Mouse (Mus musculus) hindbrain, embryonic 14.5 days (tissue): Measurements from ENCODE around the gene Rab7b. TPM values are rescaled to one million over a fixed set of nuclear protein-coding genes. Genes with fewer than 3 reads are reported as not detected.
A peak's percentile ranks its signal among the peaks of the same experiment; 100 is the strongest.

Experiments
- ATAC-seq: fragments of 200-750 bp; cut with Nextera tagmentation; 2 replicates; pipeline ENCODE4 v1.8.0; 2017; ENCODE audit warnings: moderate number of reproducible peaks, mild to moderate bottlenecking, moderate TSS enrichment, moderate library complexity; ENCODE audit not compliant: low FRiP score
- DNase-seq: peaks from one replicate; pipeline ENCODE4 v3.0.0-alpha.2; 2015; ENCODE audit warnings: low spot score
- H3K27ac ChIP-seq: fragments of 300-500 bp; sonication (generic); 2 replicates; pipeline ENCODE4 v1.5.1; 2014; ENCODE audit warnings: mild to moderate bottlenecking, moderate library complexity
- H3K27me3 ChIP-seq: fragments of 300-500 bp; sonication (generic); 2 replicates; pipeline ENCODE4 v1.6.1; 2014; ENCODE audit warnings: mild to moderate bottlenecking, low read length, mixed read lengths; ENCODE audit not compliant: control insufficient read depth, insufficient read depth
- H3K36me3 ChIP-seq: fragments of 300-500 bp; sonication (generic); replicated peaks from 2 replicates; pipeline ENCODE4 v1.6.1; 2014; ENCODE audit not compliant: control insufficient read depth, insufficient read depth
- H3K4me1 ChIP-seq: fragments of 300-500 bp; sonication (generic); replicated peaks from 2 replicates; pipeline ENCODE4 v1.6.1; 2014; ENCODE audit warnings: antibody characterized with exemption, low read length, mixed read lengths; ENCODE audit not compliant: control insufficient read depth, insufficient read depth
- H3K4me2 ChIP-seq: fragments of 300-500 bp; sonication (generic); replicated peaks from 2 replicates; pipeline ENCODE4 v1.6.1; 2014; ENCODE audit warnings: mild to moderate bottlenecking, moderate library complexity
- H3K4me3 ChIP-seq: fragments of 300-500 bp; sonication (generic); replicated peaks from 2 replicates; pipeline ENCODE4 v1.5.1; 2014; ENCODE audit warnings: mild to moderate bottlenecking, low read length
- H3K9ac ChIP-seq: fragments of 300-500 bp; sonication (generic); 2 replicates; pipeline ENCODE4 v1.6.1; 2014
- H3K9me3 ChIP-seq: fragments of 300-500 bp; sonication (generic); 2 replicates; pipeline ENCODE4 v1.6.1; 2016; ENCODE audit warnings: low read length; ENCODE audit not compliant: control insufficient read depth
- WGBS: fragments of 180-500 bp; shearing (Covaris S2); extraction: QIAGEN DNeasy Blood & Tissue Kit; methylation state at CpG from one replicate; pipeline ENCODE4 v1.1.7; 2014; 5-methylcytosine and 5-hydroxymethylcytosine counted together
- polyA plus RNA-seq: library from polyadenylated mRNA; unstranded; fragments of >200 nt; fragmentation: Nextera tagmentation; extraction: Ambion mirVana; gene quantifications from 2 replicates; pipeline ENCODE4 v1.2.1, GENCODE M21; 2014

Gene Rab7b
- polyA plus RNA-seq, 1 experiment from 2014 or later = 1.1 TPM

DNA sequence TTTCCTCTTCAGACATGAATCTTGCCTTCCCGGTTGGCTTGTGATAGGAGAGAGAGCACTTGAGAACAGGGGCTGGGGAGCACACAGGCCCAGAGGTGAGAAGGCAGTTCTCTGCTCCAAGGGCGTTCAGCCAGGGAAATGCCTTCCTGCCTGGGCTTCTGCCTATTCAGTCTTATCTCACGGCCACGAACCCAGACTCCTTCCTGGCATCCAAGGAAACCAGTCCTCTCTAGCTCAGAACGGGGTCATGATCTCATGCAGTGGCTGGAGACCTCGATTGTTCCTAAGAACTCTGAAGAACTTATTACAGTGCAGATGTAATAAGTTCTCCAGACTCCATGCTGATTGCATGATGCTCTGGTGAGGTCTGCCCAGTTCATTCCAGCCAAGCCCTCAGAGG, 38.1 kb downstream of the Rab7b start:
- Histone ChIP-seq H3K27ac (no peak overlapping the region), H3K4me3 (no peak overlapping the region), H3K27me3 (no peaks in the 10 kb centered on the region), H3K9me3 (no peaks in the 10 kb centered on the region), H3K4me2 (no peak overlapping the region), H3K36me3 (no peaks in the 10 kb centered on the region), H3K9ac (no peak overlapping the region), H3K4me1 (no peaks in the 10 kb centered on the region)
- ATAC-seq (no peak), DNase-seq (no peak)
- WGBS = 72% methylated on average over 6 of the region's 6 CpGs

DNA sequence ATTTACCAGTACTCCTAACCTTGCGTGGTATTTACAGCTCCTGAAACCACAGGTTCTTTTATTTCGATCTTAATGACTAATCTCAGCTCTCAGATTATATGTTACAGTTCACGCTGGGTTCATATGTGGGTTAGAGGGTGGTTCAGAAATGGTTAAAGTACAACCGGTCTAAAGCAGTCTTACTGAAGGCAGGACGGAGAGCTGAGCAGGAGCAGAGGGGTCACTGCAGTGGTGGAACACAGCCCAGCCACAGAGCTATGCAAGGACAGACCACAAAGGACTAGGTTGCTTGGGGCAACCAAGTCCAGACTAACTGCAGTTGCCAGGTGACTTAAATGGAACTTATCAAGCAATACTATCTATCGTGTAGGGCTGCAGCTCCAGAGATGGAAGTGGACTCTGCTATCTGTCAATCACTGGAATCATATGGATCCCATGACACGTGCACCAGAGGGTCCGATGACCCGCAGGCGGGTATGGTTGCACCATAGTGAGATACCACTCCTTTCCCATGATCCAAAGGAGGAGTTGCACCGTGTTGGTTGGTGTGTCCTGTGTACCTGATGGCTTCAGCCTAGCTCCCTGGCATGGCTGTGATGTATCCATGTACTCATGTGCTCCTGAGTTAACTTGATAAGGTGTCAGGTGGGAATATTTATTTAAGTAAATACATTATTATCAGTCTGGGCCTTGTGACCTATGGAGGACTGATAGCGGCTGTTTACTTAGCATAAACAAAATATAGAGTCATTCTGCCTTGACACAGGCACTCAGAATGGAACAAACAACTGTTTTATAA, 42.3 kb downstream of the Rab7b start:
- no peak for ATAC-seq
- 83% methylated on average over 12 of the region's 12 CpGs for WGBS
- no peak overlapping the region for H3K27ac ChIP-seq

DNA sequence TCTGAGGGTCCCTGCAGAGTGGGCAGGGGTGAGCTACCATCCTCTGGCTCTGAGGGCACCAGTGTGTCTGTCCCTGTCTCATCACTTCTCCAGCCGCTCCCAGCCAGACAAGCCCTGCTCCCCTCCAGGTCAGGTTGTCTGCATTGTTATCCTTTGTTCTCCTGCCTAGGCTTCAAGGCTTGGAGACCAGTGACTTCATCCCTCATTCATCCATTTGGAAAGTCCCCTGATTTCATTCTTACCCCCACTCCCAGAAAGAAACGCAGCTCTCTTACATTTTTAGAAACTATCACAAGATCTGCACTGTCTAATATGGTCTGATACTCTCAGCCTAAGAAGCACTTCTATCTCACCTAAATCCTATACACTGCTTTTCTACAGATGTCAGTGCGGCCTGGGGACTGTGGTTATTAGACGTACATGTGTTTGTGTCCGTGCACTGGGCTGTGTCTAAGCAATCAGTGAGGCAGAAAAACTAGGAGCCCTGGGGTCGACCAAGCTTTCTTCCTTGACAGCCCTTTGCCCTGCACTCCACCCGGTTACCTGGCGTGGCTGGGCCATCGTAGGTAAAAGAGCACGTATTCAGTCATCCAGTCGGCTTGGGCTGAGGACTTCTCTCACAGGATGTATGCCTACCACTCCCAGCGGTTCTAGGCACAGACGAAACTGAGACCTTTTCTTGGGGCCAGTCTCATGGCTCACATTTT, 45.1 kb downstream of the Rab7b start:
- ATAC-seq (no peak), DNase-seq (no peak)
- Histone ChIP-seq H3K4me2 (no peak overlapping the region), H3K9ac (no peak overlapping the region), H3K4me3 (no peak overlapping the region), H3K27ac (no peak overlapping the region), H3K9me3 (no peaks in the 10 kb centered on the region), H3K27me3 (no peaks in the 10 kb centered on the region), H3K4me1 (no peaks in the 10 kb centered on the region), H3K36me3 (no peaks in the 10 kb centered on the region)
- WGBS = 42% methylated on average over 13 of the region's 13 CpGs

More for the DNA sequence above, 42.3 kb downstream of the Rab7b start:
- Histone ChIP-seq H3K4me3 (no peak overlapping the region), H3K36me3 (no peaks in the 10 kb centered on the region), H3K4me1 (no peaks in the 10 kb centered on the region), H3K9me3 (no peaks in the 10 kb centered on the region), H3K4me2 (no peak overlapping the region), H3K9ac (no peak overlapping the region), H3K27me3 (no peaks in the 10 kb centered on the region)
- no peak for DNase-seq

DNA sequence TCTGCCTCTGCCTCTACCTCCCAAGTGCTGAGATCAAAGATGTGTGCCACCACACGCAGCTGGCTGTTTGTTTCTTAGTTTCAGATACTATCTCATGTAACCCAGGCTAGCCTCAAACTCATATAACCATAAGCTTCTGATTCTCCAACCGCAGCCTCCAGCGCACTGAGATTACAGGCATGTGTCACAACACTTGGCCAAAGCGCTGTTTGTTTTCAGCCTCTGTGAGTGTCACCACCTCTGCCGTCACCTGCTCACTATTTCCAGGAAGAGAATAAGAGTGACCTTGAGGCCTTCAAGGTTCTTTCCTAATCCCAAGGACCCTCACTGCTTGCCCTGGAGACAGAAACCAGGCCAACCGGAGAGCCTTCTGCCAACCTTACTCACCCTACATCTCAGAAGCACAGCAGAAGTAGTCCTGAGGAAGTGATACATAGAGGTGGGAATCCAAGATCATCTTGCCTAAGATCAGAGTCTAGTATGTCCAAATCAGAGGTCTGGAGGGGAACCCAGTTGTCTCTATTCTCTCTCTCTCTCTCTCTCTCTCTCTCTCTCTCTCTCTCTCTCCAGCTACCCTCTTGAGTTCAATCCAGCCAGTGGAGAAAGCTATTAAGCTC, 46.3 kb downstream of the Rab7b start:
- no peaks in the 10 kb centered on the region for H3K4me1 ChIP-seq
- no peak for DNase-seq
- 96% methylated on average over 6 of the region's 6 CpGs for WGBS
- H3K4me3 ChIP-seq = no peak overlapping the region
- H3K4me2 ChIP-seq = no peak overlapping the region
- no peaks in the 10 kb centered on the region for H3K27me3 ChIP-seq
- H3K9me3 ChIP-seq = no peaks in the 10 kb centered on the region
- no peak overlapping the region for H3K9ac ChIP-seq
- no peaks in the 10 kb centered on the region for H3K36me3 ChIP-seq
- H3K27ac ChIP-seq = no peak overlapping the region
- no peak for ATAC-seq

DNA sequence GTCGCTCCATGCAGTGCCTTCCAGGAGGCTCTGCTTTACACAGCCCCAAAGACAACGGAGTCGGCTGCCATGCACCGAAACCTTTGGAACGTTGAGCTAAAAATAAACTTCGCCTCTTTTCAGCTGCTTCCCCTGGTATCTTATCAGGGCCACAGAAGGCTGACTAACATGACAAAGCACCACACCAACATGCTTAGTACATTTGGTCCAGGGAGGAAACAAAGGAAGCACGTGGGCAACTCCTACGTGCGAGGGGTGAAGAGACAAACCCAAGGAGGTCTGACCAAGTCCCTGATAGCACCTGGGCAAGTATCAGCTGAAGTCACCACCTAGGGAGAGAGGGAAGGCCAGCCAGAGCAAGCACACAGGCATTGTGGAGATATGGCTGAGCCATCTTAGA, 48.0 kb downstream of the Rab7b start:
- Histone ChIP-seq H3K9me3 (no peaks in the 10 kb centered on the region), H3K36me3 (no peaks in the 10 kb centered on the region), H3K27me3 (no peaks in the 10 kb centered on the region), H3K4me3 (no peak overlapping the region), H3K27ac (no peak overlapping the region), H3K9ac (no peak overlapping the region), H3K4me1 (no peaks in the 10 kb centered on the region), H3K4me2 (no peak overlapping the region)
- ATAC-seq = no peak
- WGBS = 95% methylated on average over 9 of the region's 9 CpGs
- DNase-seq = no peak

DNA sequence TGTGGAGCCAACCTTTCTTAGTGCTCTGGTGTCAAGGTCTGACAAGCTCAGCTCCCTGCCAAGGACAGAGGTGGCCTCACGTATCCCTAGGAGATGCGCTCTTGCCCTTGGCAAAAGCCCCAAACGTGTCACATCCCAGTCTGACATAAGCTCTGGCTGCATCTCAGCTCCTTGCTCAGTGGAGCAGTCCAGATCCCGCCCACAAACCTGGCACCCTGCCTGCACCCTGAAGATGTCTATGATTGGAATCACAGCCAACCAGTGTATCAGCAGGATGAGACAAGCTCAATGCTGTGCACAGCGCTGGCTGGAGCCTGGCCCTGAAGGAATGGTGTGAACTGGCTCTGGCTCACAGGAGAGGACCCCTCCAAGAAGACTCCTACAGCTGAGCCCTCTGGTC, 48.8 kb downstream of the Rab7b start:
- Histone ChIP-seq H3K27ac (no peak overlapping the region), H3K9me3 (no peaks in the 10 kb centered on the region), H3K4me2 (no peak overlapping the region), H3K36me3 (no peaks in the 10 kb centered on the region), H3K27me3 (no peaks in the 10 kb centered on the region), H3K4me1 (no peaks in the 10 kb centered on the region), H3K9ac (no peak overlapping the region), H3K4me3 (no peak overlapping the region)
- ATAC-seq = peak; percentile 73; the same call in 1 of the 2 replicates
- peak; percentile 56 for DNase-seq
- 61% methylated on average over 5 of the region's 5 CpGs for WGBS

DNA sequence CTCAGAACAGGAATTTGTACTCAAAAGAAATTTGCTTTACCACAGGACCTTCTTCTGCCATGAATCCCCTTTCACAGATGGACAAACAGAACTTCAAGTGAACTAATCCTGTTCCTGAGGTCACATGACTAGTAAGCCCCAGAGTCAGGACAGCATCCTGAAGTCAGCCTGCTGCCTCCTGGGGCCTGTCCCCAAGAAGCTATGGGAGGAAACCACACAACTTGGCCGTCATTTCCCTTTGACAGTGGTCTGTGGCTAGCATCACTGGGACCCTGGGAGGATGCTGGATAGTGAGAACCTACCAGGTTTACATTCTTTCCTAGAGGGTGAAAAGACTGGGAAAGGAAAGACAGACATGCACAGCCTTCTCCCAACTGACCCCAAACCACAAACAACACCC, 50.3 kb downstream of the Rab7b start:
- Histone ChIP-seq H3K36me3 (no peaks in the 10 kb centered on the region), H3K27me3 (no peaks in the 10 kb centered on the region), H3K9me3 (no peaks in the 10 kb centered on the region), H3K4me3 (no peak overlapping the region), H3K9ac (no peak overlapping the region), H3K27ac (no peak overlapping the region), H3K4me1 (no peaks in the 10 kb centered on the region), H3K4me2 (no peak overlapping the region)
- no peak for ATAC-seq
- 75% methylated on average over 1 of the region's 1 CpGs for WGBS
- DNase-seq = no peak

DNA sequence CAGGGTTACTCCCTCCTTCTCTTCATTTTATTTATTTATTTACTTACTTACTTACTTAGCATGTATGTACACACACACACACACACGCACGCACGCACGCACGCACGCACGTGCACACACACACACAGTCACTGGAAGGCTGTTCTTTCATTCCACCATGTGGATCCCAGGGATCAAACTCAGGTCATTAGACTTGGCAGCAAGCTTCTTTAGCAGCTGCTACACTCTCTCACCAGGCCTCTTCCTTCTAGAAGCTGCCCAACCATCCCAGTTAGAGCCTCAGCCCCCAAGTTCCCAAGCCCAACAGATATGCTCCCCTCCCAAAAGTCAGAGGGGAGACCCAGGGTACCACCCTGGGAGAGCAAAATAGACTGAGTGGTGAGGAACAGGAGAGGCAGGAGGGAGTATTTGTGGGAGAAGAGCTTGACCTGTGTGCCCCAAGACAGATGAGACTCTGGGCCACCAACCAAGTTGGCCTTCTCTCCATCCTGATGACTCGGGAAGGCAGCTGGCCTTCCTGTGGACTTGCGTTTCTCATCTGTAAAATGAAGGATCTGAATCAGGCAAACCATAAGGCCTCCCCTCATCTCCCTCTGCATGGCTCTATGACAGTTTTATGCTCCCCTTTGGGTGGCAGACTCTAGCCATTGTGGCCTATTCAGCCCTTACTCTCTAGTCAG, 51.1 kb downstream of the Rab7b start:
- Histone ChIP-seq H3K27ac (no peak overlapping the region), H3K4me3 (no peak overlapping the region), H3K9ac (no peak overlapping the region), H3K36me3 (no peaks in the 10 kb centered on the region), H3K4me2 (no peak overlapping the region), H3K4me1 (no peaks in the 10 kb centered on the region), H3K27me3 (no peaks in the 10 kb centered on the region), H3K9me3 (no peaks in the 10 kb centered on the region)
- WGBS = 96% methylated on average over 9 of the region's 9 CpGs
- no peak for DNase-seq
- no peak for ATAC-seq

DNA sequence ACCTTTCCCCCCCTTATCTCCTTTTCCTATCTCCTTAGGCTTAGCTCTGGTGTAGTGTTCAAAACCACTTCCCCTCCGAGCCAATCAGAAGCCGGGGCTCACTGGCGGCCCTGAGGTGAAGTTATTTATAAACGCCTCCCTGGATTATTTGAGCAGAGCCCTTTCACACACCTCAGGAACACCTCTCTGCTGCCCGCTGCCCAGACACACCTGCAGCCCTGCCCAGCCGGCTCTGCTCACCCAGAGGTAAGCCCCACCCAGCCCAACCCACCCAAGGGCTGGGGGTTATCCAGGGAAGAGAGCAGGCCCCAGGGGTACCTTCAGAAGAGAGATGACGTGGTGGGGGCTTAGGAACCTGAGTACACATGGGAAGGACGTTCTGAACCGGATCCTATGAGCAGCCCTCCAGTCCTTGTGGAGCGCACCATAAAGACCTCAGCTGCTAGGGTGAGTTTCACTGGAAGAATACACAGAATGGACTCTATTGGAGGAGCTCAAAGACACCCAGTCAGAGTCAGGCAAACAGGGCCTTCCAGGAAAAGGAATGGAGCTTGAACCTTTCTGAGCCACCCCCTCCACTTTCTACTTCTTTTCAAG, 55.5 kb downstream of the Rab7b start, which contains the start of gene Slc26a9:
TSS of gene Slc26a9 (plus strand) at position 155 of the 597 bp plus-strand sequence.
- no peaks in the 10 kb centered on the region for H3K4me1 ChIP-seq
- WGBS = 80% methylated on average over 10 of the region's 10 CpGs
- ATAC-seq = no peak
- H3K36me3 ChIP-seq = no peaks in the 10 kb centered on the region
- H3K4me3 ChIP-seq = no peak within 1 kb of the TSS
- H3K4me2 ChIP-seq = no peak within 1 kb of the TSS
- no peak within 1 kb of the TSS for H3K27ac ChIP-seq
- no peaks in the 10 kb centered on the region for H3K9me3 ChIP-seq
- no peaks in the 10 kb centered on the region for H3K27me3 ChIP-seq
- DNase-seq = no peak
- no peak within 1 kb of the TSS for H3K9ac ChIP-seq
